13 mouse cellular contexts compared by ENCODE assay signal in genomic region chr17:5001531-5002131, GRCm38 (mm10). TPM values are rescaled to one million over a fixed set of nuclear protein-coding genes. Genes with fewer than 3 reads are reported as not detected.
A peak's percentile ranks its signal among the peaks of the same experiment; 100 is the strongest.
DNase-seq lines count a peak whose midpoint lies in the region; ATAC-seq and TF ChIP-seq lines count a peak whose summit lies in the region.
"Had no signal": no experiment of that assay in that cellular context is flagged by ENCODE, and none has a peak within 500 bp of the region (broad histone marks: within the 10 kb centered on the region; RNA-seq: fewer than 3 reads in every experiment).

No protein-coding gene starts in this region.

- peaks cover 53% of the 10 kb centered on the region for H3K4me1 ChIP-seq in kidney, adult 2 months (ENCODE audit: control insufficient read depth, insufficient read depth, low read length)
- H3K4me1 ChIP-seq in kidney, embryonic 15.5 days = peaks cover 69% of the 10 kb centered on the region
- H3K4me1 ChIP-seq in MEL (ENCODE audit: control insufficient read depth in 1 of 2, insufficient read depth in 2 of 2, low read length in 2 of 2) = peaks cover 7 to 10% of the 10 kb centered on the region in 2 experiments; a peak in 3 of 4 replicates
- H3K4me1 ChIP-seq in hindbrain, embryonic 13.5 days (replicated peaks) = peaks cover 73% of the 10 kb centered on the region

- H3K79me2 ChIP-seq in MEL (ENCODE audit: control insufficient read depth, insufficient read depth, low read length, poor library complexity) = peaks cover 76% of the 10 kb centered on the region

- TF ChIP-seq EP300 in MEL (IDR thresholded peaks at IDR 0.05; ENCODE audit: low read depth in 1 of 2, low read length in 2 of 2) = no peak

- intact Hi-C loops in left cerebral cortex, postnatal 10 days (cut with DNase I) = no loop called here

- H3K9ac ChIP-seq in kidney, embryonic 15.5 days = no peak overlapping the region
- 0 out of 2 replicates have a peak overlapping the region, but pooled peaks have one; percentile 18 for H3K9ac ChIP-seq in MEL (ENCODE audit: control insufficient read depth, low read depth, low read length, poor library complexity, severe bottlenecking)
- no peak overlapping the region for H3K9ac ChIP-seq in hindbrain, embryonic 13.5 days

- H3K27me3 ChIP-seq in kidney, adult 2 months (replicated peaks; ENCODE audit: control insufficient read depth, insufficient read depth, low read length) = no peaks in the 10 kb centered on the region
- no peaks in the 10 kb centered on the region for H3K27me3 ChIP-seq in kidney, embryonic 15.5 days
- H3K27me3 ChIP-seq in MEL (ENCODE audit: control insufficient read depth in 1 of 2, insufficient read depth in 2 of 2, low read length in 2 of 2) = no peaks in the 10 kb centered on the region
- no peaks in the 10 kb centered on the region for H3K27me3 ChIP-seq in hindbrain, embryonic 13.5 days

- TF ChIP-seq CTCF in kidney, adult 2 months (conservative IDR thresholded peaks at IDR 0.05; ENCODE audit: insufficient read depth, insufficient read length, low read depth, low read length) = no peak
- TF ChIP-seq CTCF in MEL (IDR thresholded peaks at IDR 0.05 in 2 of 3, conservative IDR thresholded peaks at IDR 0.05 in 1 of 3; ENCODE audit: control insufficient read depth in 1 of 3, insufficient read depth in 1 of 3, low read depth in 2 of 3, low read length in 3 of 3, poor library complexity in 1 of 3, severe bottlenecking in 1 of 3) = no peak

- H3K4me2 ChIP-seq in kidney, embryonic 15.5 days = no peak overlapping the region
- peak overlapping the region; percentile 11 for H3K4me2 ChIP-seq in hindbrain, embryonic 13.5 days

- no peak overlapping the region for H3K4me3 ChIP-seq in kidney, adult 2 months (ENCODE audit: insufficient read depth, low read depth, low read length)
- H3K4me3 ChIP-seq in kidney, embryonic 15.5 days (replicated peaks) = no peak overlapping the region
- no peak overlapping the region for H3K4me3 ChIP-seq in MEL (ENCODE audit: control insufficient read depth in 1 of 2, insufficient read depth in 1 of 2, low read depth in 2 of 2, low read length in 2 of 2)
- H3K4me3 ChIP-seq in hindbrain, embryonic 13.5 days = no peak overlapping the region
- H3K4me3 ChIP-seq: forebrain, embryonic 10.5 days had no signal

- no peak overlapping the region for H3K27ac ChIP-seq in kidney, adult 2 months (ENCODE audit: insufficient read depth, low read depth, low read length)
- no peak overlapping the region for H3K27ac ChIP-seq in kidney, embryonic 15.5 days
- peak overlapping the region; percentile 42; the same call in 1 of the 2 replicates for H3K27ac ChIP-seq in MEL (ENCODE audit: control insufficient read depth, low read depth, low read length)
- H3K27ac ChIP-seq in hindbrain, embryonic 13.5 days = no peak overlapping the region
- H3K27ac ChIP-seq: macrophage had no signal

- H3K9me3 ChIP-seq in kidney, embryonic 15.5 days (replicated peaks) = no peaks in the 10 kb centered on the region
- H3K9me3 ChIP-seq in MEL (replicated peaks; ENCODE audit: insufficient read depth, low read length) = no peaks in the 10 kb centered on the region
- no peaks in the 10 kb centered on the region for H3K9me3 ChIP-seq in hindbrain, embryonic 13.5 days
- H3K9me3 ChIP-seq: forebrain, embryonic 10.5 days had no signal

- no peak for TF ChIP-seq RAD21 in MEL (IDR thresholded peaks at IDR 0.05; ENCODE audit: low read depth, low read length)

- ATAC-seq in kidney, embryonic 15.5 days (replicated peaks; ENCODE audit: low FRiP score) = no peak
- ATAC-seq in hindbrain, embryonic 13.5 days (ENCODE audit: low FRiP score) = no peak
- ATAC-seq: inflammation-experienced regulatory T-cells, adult 6 months had no signal

- WGBS in kidney, adult 2 months = 24% methylated on average over 9 of the region's 9 CpGs
- WGBS in kidney, embryonic 15.5 days = 49% methylated on average over 9 of the region's 9 CpGs
- 32% methylated on average over 9 of the region's 9 CpGs for WGBS in hindbrain, embryonic 13.5 days

- H3K36me3 ChIP-seq in kidney, adult 2 months (ENCODE audit: control insufficient read depth, insufficient read depth, low read length) = no peaks in the 10 kb centered on the region
- H3K36me3 ChIP-seq in kidney, embryonic 15.5 days = no peaks in the 10 kb centered on the region
- peaks cover 0 to 23% of the 10 kb centered on the region in 2 experiments; a peak in 2 of 4 replicates for H3K36me3 ChIP-seq in MEL (ENCODE audit: control insufficient read depth in 1 of 2, insufficient read depth in 2 of 2, low read length in 2 of 2)
- no peaks in the 10 kb centered on the region for H3K36me3 ChIP-seq in hindbrain, embryonic 13.5 days
- H3K36me3 ChIP-seq: forebrain, embryonic 10.5 days had no signal

- no peak for TF ChIP-seq POLR2A in kidney, adult 2 months (IDR thresholded peaks at IDR 0.05; ENCODE audit: low read depth, low read length)
- no peak for TF ChIP-seq POLR2A in MEL (IDR thresholded peaks at IDR 0.05; ENCODE audit: control insufficient read depth in 1 of 2, insufficient read depth in 1 of 2, low read depth in 1 of 2, low read length in 2 of 2, poor library complexity in 1 of 2)

- peak; percentile 66 for DNase-seq in adrenal gland, adult 2 months
- no peak for DNase-seq in adrenal gland, adult 8-10 months
- DNase-seq in kidney, adult 2 months = peak; percentile 67
- peak; percentile 77 for DNase-seq in MEL (ENCODE audit: low read depth, low spot score)
- no peak for DNase-seq in left cerebral cortex, postnatal 10 days (ENCODE audit: extremely low spot score in 1 of 2, low spot score in 2 of 2)
- no peak for DNase-seq in urinary bladder, postnatal 10 days (ENCODE audit: low spot score)
- DNase-seq: B cell, adult 2 months; cerebellum, postnatal 10 days had no signal

TF ChIP-seq in MEL, 35 proteins besides CTCF, POLR2A, EP300 and RAD21:
- TF ChIP-seq MAX (IDR thresholded peaks at IDR 0.05; ENCODE audit: low read length) (no peak), MXI1 (IDR thresholded peaks at IDR 0.05; ENCODE audit: low read depth, low read length) (peak; percentile 62; the same call in 1 of the 2 replicates), ZKSCAN1 (IDR thresholded peaks at IDR 0.05; ENCODE audit: low read depth, low read length) (no peak), SIN3A (IDR thresholded peaks at IDR 0.05; ENCODE audit: low read length) (peak; percentile 58)

RNA-seq across cellular contexts. Expression of gene Arid1b, which starts 7.5 kb away (rescaled TPM):
- total RNA-seq in adrenal gland, adult 2 months (2021) = 10 to 100 TPM; 52.1 to 83.8 TPM
- 130 and 174 TPM in 2 replicates for polyA plus RNA-seq in adrenal gland, adult 2 months (2012; rRNA removed)
- 10 to 100 TPM; 66.1 to 89.1 (median 73.7) TPM for total RNA-seq in adrenal gland, adult 8-10 months (2022)
- 20.6 and 22.0 TPM in 2 replicates for polyA plus RNA-seq in kidney, adult 2 months (2012; rRNA removed)
- polyA plus RNA-seq in kidney, embryonic 15.5 days (2015; fragmentation: Nextera tagmentation; extraction: Ambion mirVana) = 11.2 and 12.9 TPM in 2 replicates
- 13.3 and 13.4 TPM in 2 replicates for total RNA-seq in MEL (2012; rRNA removed)
- 10 to 100 TPM in 1 of 2 experiments, not detected in 1; 17.4 TPM for polyA plus RNA-seq in MEL (2012; ENCODE audit: insufficient read depth in 1 of 2, insufficient read length in 2 of 2, low read depth in 1 of 2, low replicate concordance in 2 of 2, missing spikeins in 1 of 2)
- polyA plus RNA-seq in hindbrain, embryonic 13.5 days (2015; fragmentation: Nextera tagmentation; extraction: Ambion mirVana) = 14.8 and 16.1 TPM in 2 replicates
- 10 to 100 TPM; 77.4 to 83.3 TPM for total RNA-seq in left cerebral cortex, postnatal 10 days (2021)

Comparison
In these comparisons a context has a peak if more than half of its experiments do, and no peak if none do; other contexts are left out.
1. DNase-seq: peak in adrenal gland, adult 2 months (single experiment), kidney, adult 2 months (single experiment) and MEL (single experiment); none in adrenal gland, adult 8-10 months (single experiment), left cerebral cortex, postnatal 10 days (0 of 2) and urinary bladder, postnatal 10 days (single experiment).